Mouse (Mus musculus): ENCODE results near the gene Fkbp6. TPM values are rescaled to one million over a fixed set of nuclear protein-coding genes. Genes with fewer than 3 reads are reported as not detected.
A peak's percentile ranks its signal among the peaks of the same experiment; 100 is the strongest.

Gene Fkbp6
- polyA plus RNA-seq, 1 experiment from 2014 or later: not detected

- no peak for ATAC-seq
- Histone ChIP-seq H3K4me3 (peak overlapping the region; percentile 64), H3K9ac (0 out of 2 replicates have a peak overlapping the region, but pooled peaks have one; percentile 32), H3K27me3 (peaks cover 17% of the 10 kb centered on the region), H3K9me3 (replicated peaks) (no peaks in the 10 kb centered on the region), H3K4me1 (peaks cover 64% of the 10 kb centered on the region), H3K27ac (no peak overlapping the region), H3K4me2 (peak overlapping the region; percentile 97), H3K36me3 (ENCODE audit: poor library complexity, severe bottlenecking) (peaks cover 55% of the 10 kb centered on the region)
- WGBS: 67% methylated on average over 9 of the region's 9 CpGs
Measured at GRCm38 (mm10) chr5:135247337-135247736, 102.5 kb downstream of the Fkbp6 start.

DNA sequence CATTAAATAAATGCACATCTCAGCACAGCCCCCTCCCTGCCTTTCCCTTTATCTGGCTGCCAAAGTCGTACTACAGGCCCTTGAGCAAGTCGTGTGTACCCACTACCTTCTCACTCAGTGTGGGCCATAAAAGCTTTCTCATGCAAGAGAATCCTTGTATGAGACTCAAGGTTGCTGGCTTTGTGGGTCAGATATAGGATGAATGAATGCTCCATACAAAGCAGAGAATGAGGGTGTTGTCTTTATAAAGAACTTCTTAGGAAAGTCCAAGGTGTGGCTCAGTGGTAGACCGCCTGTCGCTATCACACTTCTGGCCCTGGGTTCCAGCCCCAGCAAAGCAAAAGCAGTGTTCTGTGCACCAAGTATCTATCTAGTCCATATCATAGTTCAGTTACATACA, 103.3 kb downstream of the Fkbp6 start:
- Histone ChIP-seq H3K36me3 (ENCODE audit: poor library complexity, severe bottlenecking) (peaks cover 63% of the 10 kb centered on the region), H3K27me3 (peaks cover 17% of the 10 kb centered on the region), H3K9me3 (replicated peaks) (no peaks in the 10 kb centered on the region), H3K4me2 (peak overlapping the region; percentile 97), H3K4me3 (no peak overlapping the region), H3K27ac (0 out of 2 replicates have a peak overlapping the region, but pooled peaks have one; percentile 15), H3K4me1 (peaks cover 56% of the 10 kb centered on the region), H3K9ac (0 out of 2 replicates have a peak overlapping the region, but pooled peaks have one; percentile 1)
- WGBS: 45% methylated on average over 4 of the region's 4 CpGs
- no peak for ATAC-seq

GRCm38 (mm10) chr5:135243166-135243565, 106.7 kb downstream of the Fkbp6 start:
- Histone ChIP-seq H3K4me2 (no peak overlapping the region), H3K9ac (no peak overlapping the region), H3K36me3 (ENCODE audit: poor library complexity, severe bottlenecking) (peaks cover 91% of the 10 kb centered on the region), H3K27me3 (no peaks in the 10 kb centered on the region), H3K9me3 (replicated peaks) (no peaks in the 10 kb centered on the region), H3K27ac (no peak overlapping the region), H3K4me1 (peaks cover 25% of the 10 kb centered on the region; the same call in 1 of the 2 replicates), H3K4me3 (no peak overlapping the region)
- no peak for ATAC-seq
- 100% methylated on average over 1 of the region's 1 CpGs for WGBS

GRCm38 (mm10) chr5:135242608-135243007, 107.2 kb downstream of the Fkbp6 start:
- Histone ChIP-seq H3K27me3 (no peaks in the 10 kb centered on the region), H3K4me3 (no peak overlapping the region), H3K36me3 (ENCODE audit: poor library complexity, severe bottlenecking) (peaks cover 97% of the 10 kb centered on the region), H3K9me3 (replicated peaks) (no peaks in the 10 kb centered on the region), H3K27ac (no peak overlapping the region), H3K4me1 (peaks cover 20% of the 10 kb centered on the region; the same call in 1 of the 2 replicates), H3K4me2 (no peak overlapping the region), H3K9ac (no peak overlapping the region)
- no peak for ATAC-seq
- 85% methylated on average over 3 of the region's 3 CpGs for WGBS

DNA sequence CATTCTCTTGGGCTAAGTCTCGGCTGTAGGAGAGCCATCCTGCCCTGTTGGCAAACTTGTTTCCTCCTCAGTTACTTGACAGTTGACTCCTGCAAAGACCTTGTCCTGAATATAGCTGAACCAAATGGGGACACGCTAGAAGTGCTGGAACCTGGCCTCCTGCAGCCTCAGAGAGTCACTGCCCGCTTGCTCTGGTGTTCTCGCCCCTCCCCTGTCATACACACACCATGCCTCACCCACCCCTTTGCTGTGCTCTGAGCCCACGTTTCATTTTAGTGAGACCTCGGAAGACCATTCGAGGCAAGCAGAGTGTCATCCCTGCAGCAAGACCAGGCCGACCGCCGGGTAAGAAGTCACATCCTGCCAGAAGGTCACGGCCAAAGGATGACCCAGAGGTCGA, 107.7 kb downstream of the Fkbp6 start:
- 87% methylated on average over 12 of the region's 12 CpGs for WGBS
- Histone ChIP-seq H3K9ac (no peak overlapping the region), H3K36me3 (ENCODE audit: poor library complexity, severe bottlenecking) (peaks cover 99% of the 10 kb centered on the region), H3K4me1 (peaks cover 15% of the 10 kb centered on the region; the same call in 1 of the 2 replicates), H3K27ac (no peak overlapping the region), H3K9me3 (replicated peaks) (no peaks in the 10 kb centered on the region), H3K4me2 (no peak overlapping the region), H3K27me3 (no peaks in the 10 kb centered on the region), H3K4me3 (no peak overlapping the region)
- ATAC-seq: no peak

Small RNA genes within 50 kb of the gene (microRNA-seq; reads per million reads assigned to microRNA genes)
- gene Mir7033: 1.9 reads per million

Other genes starting within 250 kb of the Fkbp6 start
- 18.8 and 19.3 TPM in 2 replicates for gene Tbl2, start 200.4 kb downstream of the Fkbp6 start, polyA plus RNA-seq (2015; fragmentation: Nextera tagmentation; extraction: Ambion mirVana)
- gene Bcl7b, start 181.8 kb downstream of the Fkbp6 start, polyA plus RNA-seq (2015; fragmentation: Nextera tagmentation; extraction: Ambion mirVana): 48.9 and 50.8 TPM in 2 replicates
- 50.1 and 51.4 TPM in 2 replicates for gene Baz1b, start 162.8 kb downstream of the Fkbp6 start, polyA plus RNA-seq (2015; fragmentation: Nextera tagmentation; extraction: Ambion mirVana)
- gene Fzd9, start 98.8 kb downstream of the Fkbp6 start, polyA plus RNA-seq (2015; fragmentation: Nextera tagmentation; extraction: Ambion mirVana): 18.2 and 25.7 TPM in 2 replicates
- not detected in 2 replicates for gene Trim50, start 3.3 kb upstream of the Fkbp6 start, polyA plus RNA-seq (2015; fragmentation: Nextera tagmentation; extraction: Ambion mirVana)
- 36.8 and 40.4 TPM in 2 replicates for gene Nsun5, start 19.9 kb upstream of the Fkbp6 start, polyA plus RNA-seq (2015; fragmentation: Nextera tagmentation; extraction: Ambion mirVana)
- gene Pom121, start 44.5 kb upstream of the Fkbp6 start, polyA plus RNA-seq (2015; fragmentation: Nextera tagmentation; extraction: Ambion mirVana): 15.3 and 16.9 TPM in 2 replicates
- gene Hip1, start 195.1 kb upstream of the Fkbp6 start, polyA plus RNA-seq (2015; fragmentation: Nextera tagmentation; extraction: Ambion mirVana): 32.3 and 38.1 TPM in 2 replicates
- not detected in 2 replicates for gene Ccl26, start 213.5 kb upstream of the Fkbp6 start, polyA plus RNA-seq (2015; fragmentation: Nextera tagmentation; extraction: Ambion mirVana)
- gene Ccl24, start 223.0 kb upstream of the Fkbp6 start, polyA plus RNA-seq (2015; fragmentation: Nextera tagmentation; extraction: Ambion mirVana): 1.3 and 2.1 TPM in 2 replicates